Mouse (Mus musculus) lung, postnatal 4 days (tissue): ENCODE measurements at regions not wholly inside any gene's neighbourhood (a gene's known extent, or its start where the extent isn't known, plus 50 kb on each side); places are given as distances from the start of the nearest gene placed in this dataset.

Source experiments
- DNase-seq, 2 experiments: peaks; one replicate each; pipeline ENCODE4 v3.0.0; 2021

DNA sequence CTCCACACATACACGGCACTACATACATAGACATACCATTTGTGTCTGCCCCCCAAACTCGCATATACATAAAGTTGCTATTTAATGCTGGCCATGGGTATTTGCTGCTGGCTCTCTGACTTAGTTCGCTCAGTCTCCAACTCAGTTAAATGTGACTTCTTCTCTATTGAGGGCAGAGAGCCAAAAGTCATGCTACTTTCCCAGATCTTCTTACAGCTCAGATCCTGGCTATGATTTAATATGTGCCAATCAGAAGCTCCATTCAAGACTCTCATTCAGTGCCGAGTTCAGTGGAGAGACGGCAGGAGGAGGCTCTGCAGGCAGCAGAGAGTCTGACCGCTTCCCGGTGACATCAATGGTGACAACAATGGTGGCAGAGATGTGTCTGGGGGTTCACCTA is 88.6 kb upstream of the Cops8 start:
- no peak for DNase-seq

DNA sequence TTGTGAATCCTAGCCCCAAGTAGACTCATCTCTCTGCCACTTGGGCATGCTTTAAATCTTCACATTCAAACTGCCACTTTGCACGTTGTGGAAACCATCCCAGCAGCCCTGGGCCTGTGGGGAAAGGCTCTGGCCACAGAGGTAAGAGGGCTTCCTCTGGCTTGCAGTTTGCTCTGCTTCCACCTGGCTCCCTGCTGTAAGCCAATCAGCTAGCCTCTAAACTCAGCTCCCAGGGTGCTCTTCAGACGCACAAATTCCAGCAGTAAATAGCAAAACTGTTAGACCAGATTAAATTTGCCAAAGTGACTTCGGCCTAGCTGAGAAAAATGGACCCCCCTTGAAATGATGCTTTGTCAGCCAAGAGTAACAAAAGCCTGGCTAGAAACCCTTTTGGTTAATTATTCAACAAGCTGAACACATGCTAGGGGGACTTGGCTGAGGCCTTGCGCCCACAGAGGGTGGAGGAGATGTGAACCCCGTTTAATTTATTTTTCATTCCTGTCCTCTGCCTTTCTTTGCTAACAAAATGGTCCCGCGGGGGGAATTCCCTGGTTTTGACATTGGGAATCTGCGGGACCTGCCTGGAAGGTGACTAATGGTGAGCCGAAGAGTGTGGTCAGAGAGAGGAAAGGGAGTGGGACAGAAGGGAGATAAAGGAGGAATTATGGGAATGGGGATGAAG is 84.1 kb upstream of the Cops8 start:
- DNase-seq, result no peak

DNA sequence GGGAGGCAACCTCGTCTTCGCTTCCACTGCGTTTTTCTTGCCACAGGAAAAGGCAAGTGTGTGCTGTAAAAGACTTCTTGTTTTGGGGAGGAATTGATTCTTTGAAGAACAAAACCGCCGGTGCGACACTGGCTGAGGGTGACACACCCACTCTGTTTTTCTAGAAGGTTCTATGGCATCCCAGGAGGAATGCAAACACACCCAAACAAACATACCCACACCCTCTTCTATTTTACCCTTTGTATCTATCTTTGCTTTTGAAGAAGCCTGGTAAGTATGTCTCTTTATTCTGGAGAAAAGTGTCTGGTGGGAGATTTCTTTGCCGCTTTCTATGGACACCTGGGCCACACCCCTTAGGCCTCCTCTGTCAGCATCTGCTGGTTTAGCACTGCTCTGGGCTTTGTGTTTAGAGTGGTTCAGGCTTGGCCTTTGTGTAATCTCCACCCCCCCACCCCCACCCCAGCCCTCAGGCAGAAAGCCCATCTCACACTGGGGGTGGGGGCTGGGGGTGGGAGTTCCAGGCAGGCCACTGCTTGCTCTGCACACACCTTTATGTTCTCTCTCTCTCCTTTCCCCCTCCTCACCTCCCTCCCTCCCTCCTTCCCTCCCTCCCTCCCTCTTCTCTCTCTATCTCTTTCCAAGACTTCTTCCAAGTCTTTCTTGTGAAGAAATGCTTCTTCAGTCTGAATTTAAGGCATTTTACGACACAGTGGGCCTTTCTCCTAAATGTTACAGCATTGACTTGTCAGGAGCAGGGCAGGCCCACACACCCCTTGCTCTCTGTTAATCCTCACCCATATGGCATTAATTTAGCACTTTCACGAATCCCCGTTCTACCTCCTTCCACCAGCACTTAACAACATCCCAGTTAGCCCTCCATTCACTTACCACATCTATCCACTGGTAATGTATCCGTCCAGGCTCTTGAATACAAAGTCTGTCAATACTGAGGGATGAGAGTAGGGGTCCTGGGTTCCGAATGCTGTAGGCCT is 83.2 kb upstream of the Cops8 start:
- DNase-seq, result no peak

DNA sequence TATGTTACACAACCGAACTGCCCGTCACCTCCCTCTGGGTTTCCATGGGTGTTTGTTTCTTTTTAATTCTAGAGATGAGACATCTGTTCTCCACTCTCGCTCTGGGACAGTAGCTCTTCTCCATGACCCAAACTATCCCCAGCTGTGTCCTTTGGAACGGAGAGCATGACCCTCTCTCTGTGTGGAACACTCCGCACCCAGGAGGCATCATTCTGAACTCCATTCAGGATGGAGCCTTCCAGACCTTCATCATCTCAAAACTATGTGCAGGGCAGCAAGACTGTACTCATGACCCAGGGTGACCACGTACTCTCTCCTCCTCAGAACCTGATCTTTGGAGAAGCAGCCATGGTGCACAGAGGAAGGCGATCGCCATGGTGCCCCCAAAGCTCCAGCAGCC is 80.5 kb upstream of the Cops8 start:
- DNase-seq, result no peak

DNA sequence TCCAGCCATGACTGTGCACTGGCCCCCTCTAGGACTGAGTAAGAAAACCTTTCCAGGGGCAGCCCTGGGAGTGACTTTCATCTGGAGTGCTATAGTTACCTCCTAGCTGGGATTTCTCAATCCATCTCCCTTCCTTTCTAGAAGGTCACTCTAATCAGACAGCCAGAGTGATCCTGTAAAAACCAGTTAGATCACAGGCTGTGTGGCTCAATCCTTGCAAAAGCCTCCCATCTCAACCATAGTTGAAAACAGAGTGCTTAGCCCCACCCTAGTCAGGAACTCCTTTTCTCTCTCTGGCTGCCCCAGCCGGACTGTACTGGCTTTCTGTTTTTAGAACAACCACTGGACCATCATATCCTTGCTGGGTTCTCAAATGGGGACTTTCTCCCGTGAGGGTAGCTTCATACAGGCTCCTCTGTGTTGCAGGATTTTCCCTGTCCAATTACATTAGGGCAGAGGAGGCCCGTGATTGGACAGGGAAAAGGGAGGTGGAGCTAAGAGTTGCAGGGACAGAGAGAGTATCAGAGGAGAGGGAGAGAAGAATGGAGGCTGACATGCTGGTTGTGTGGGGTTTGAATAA is 78.0 kb upstream of the Cops8 start:
- DNase-seq, result no peak

DNA sequence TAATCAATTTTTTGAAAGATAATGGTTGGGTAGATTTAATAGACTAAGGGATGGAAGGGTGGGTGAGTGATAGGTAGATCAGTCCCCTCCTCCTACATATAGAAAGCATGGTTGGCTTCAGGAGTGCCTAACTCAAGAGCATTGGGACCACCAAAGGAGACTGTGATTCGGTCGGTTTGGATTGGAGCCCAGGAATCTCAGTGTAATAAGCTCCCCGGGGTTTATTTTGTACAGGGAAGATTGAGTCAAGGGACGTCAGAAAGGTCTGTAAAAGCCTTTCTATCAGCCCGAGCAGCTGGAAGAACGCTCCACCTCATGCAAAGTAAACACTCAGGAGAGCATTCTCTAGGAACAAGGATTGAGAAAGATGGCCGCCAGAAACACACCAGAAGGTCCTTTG is 76.5 kb upstream of the Cops8 start:
- DNase-seq, result no peak

DNA sequence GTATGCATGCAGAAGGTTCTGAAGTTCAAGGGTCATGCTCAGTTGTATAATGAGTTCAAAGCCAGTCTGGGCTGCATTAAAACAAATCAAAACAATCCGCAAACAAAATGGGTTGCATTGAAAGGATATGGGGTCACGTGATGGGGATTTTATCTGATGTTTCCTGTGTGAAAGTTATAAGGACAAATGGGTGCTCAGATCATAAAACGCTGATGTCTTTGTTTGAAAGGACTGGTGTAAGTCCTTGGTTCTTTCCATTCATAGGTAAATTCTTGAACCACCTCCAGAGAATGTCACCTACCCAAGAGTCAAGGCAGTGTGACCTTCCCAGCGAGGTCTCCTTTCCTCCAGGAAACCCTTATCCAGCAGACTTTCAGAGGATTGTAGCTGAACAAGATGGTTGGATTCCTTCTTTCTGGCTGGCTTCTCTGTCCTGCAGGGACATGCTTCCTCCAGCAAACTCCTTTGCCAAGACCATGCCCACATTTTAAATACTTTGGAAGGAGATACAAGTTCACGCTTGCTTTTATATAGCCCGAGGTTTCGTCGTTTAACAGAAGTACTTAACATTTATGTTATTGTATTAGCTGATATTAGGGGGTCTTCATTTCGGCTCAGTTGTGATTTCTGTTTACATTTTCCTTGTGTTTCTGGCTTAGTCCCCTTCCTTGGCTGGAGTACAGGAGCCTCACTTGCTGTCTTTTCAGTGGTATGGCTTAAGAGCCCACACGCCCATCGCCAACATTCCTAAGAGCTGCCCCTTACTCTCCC is 74.6 kb upstream of the Cops8 start:
- no peak for DNase-seq

DNA sequence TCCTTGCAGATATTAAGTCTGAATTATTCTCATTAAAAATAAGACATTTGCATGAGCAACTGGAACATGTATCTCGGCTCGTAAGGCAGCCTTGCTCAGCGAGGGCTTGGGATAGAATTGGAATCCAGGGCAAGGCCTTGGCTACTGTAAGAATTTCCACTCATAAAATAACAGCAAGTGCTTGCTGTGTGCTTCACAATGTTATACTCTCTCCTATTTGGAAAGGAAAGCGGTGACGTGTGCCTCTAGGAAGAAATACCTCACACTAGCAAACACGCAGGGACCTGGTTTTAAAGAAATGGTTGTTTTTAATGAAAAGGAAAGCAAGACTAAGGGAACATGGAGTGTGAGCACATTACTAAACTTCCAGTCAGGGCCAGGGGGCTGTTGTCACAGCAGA is 69.3 kb upstream of the Cops8 start:
- DNase-seq, result no peak

DNA sequence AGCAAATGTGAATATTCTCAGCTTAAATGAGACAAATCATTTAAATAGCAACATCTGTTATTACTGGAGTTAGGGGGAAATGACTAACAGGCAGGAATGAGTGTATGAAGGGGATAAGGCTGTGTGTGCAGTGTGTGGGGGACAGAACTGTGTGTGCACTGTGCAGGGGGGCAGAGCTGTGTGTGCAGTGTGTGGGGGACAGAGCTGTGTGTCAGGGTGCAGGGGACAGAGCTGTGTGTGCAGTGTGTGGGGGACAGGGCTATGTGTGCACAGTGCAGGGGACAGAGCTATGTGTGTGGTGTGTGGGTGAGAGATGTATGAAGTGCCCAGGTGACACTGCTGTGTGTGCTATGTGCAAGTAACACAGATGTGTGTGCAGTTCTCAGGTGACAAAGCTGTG is 66.7 kb upstream of the Cops8 start:
- no peak for DNase-seq

DNA sequence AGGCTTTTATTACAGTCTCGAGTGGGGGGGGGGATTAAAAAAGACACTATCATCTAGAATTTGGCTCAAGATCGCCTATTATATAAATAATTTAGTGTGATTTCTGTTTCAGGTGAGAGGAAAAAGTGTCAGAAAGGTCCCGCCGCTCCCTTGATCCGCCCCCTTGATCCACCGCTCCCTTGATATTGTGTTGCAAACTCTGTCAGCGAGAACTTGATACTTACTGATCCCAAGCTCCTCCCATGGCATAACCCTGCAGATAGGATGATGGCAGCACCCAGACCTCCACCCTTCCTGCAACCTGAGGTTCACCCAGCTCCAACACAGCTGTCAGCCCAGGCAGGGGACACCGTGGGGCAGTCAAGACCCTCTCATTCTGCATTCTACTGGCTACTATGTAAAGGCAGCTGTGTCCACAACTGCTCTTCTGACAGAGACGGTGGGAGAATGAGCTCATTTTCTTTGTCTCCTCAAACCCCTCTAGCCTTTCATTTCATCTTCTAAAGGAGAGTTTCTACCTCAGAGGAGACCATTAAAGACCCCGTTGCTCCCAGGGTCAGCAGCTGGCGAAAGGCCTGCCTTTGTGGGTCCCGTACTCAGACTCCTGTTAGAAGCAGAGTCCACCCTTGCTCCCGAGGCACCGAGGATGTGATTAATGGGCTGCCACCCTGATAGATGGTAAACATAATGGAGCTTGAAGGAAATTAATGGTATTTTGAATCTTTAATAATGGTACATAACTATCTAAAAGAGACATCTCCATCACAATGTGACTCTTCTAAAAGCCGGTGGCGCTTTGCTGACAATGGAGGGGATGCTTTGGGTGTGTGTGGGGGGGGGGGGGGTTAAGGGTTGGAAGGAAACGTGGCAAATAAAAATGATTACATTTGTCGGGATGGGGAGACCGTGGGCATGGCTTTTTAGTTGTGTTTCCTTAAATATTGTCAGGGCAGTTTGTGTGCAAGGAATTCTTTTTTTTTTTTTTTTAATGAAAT is 58.7 kb upstream of the Cops8 start:
- DNase-seq, result no peak

DNA sequence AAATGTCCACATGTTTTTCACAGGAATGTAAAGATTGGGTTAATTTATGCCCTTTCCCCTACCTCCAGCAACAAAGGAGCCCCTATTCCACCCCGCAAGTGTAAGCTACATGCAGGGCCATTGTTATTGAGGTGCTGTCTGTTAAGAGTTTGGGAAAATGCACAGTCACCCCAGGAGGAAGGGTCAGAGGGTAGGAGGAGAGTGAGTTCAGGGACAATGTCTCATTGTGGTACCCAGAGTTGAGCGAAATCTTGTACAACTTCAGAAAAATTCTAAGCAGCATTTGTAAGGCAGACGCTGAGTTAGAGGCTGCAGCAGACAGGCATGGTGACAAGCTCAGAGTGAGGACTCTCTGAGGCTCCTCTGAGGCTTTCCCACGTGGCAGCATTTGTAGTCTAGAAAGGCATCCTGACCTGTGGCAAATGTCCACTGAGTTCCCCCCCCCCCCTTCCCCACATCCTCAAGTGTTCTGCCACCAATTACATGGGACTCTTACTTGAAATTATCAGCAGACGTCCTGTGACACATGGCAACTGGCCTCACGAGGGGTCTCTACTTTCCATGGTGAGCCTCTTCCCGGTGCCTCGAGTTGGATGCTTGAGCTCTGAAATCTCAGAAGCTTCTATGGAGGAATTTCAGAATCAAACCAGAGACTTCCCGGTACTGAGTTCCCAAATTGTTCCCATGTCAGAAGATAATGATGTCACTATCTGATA is 57.8 kb upstream of the Cops8 start:
- DNase-seq, result no peak

DNA sequence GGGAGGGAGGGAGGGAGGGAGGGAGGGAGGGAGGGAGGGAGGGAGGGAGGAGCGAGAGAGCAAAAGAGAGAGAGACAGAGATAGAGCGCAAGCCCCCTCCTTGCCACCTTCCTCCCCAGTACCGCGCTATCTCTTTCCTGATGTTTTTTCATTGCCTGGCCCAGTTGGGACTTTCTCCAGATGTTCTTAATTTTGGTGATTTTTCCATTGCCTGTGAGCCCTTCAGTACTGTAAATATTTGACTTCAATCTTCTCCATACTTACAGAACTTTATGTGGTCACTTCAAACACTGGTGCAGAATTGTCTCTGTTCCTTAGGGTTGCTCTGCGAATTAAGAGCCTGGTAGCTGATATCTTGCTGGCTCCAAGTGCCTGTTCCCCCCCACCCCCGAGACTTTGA is 50.1 kb upstream of the Cops8 start:
- no peak for DNase-seq
